Mouse (Mus musculus): ENCODE data around the gene Birc2.
"Not testable (repeated sequence)": the region's sequence is repeated elsewhere in the genome, so short reads cannot be mapped to it uniquely, and the experiment has no call there.

Birc2 gene

GRCm38 (mm10) chr9:7836905-7837805 is at the start of gene Birc2:
Birc2 (minus strand) TSS chr9:7837064.
- DNase-seq (ENCODE audit: low read depth, low spot score), result peak; percentile 99

- DNase-seq (ENCODE audit: low read depth, low spot score), result no peak
Observed at GRCm38 (mm10) chr9:7884346-7884745, 47.5 kb upstream of the Birc2 start.

- DNase-seq (ENCODE audit: low read depth, low spot score), result no peak
Observed at GRCm38 (mm10) chr9:7882304-7882865, 45.5 kb upstream of the Birc2 start.

- DNase-seq (ENCODE audit: low read depth, low spot score), result no peak
Observed at GRCm38 (mm10) chr9:7873511-7874211, 36.8 kb upstream of the Birc2 start.

- DNase-seq (ENCODE audit: low read depth, low spot score), result peak; percentile 33
Observed at GRCm38 (mm10) chr9:7872775-7873439, 36.0 kb upstream of the Birc2 start, which contains the start of gene Birc3. Birc3 (minus strand) TSS chr9:7873186.

GRCm38 (mm10) chr9:7872044-7872774 is 35.3 kb upstream of the Birc2 start:
- peak; percentile 40 for DNase-seq (ENCODE audit: low read depth, low spot score)

- DNase-seq (ENCODE audit: low read depth, low spot score), result no peak
Observed at GRCm38 (mm10) chr9:7871316-7872043, 34.6 kb upstream of the Birc2 start.

GRCm38 (mm10) chr9:7870556-7871315 is 33.9 kb upstream of the Birc2 start:
- no peak for DNase-seq (ENCODE audit: low read depth, low spot score)

GRCm38 (mm10) chr9:7868838-7869491 is 32.1 kb upstream of the Birc2 start:
- no peak for DNase-seq (ENCODE audit: low read depth, low spot score)

GRCm38 (mm10) chr9:7867981-7868380 is 31.1 kb upstream of the Birc2 start:
- DNase-seq (ENCODE audit: low read depth, low spot score), result no peak

GRCm38 (mm10) chr9:7866981-7867380 is 30.1 kb upstream of the Birc2 start:
- DNase-seq (ENCODE audit: low read depth, low spot score), result not testable (repeated sequence)

- no peak for DNase-seq (ENCODE audit: low read depth, low spot score)
Observed at GRCm38 (mm10) chr9:7860976-7861375, 24.1 kb upstream of the Birc2 start.

- DNase-seq (ENCODE audit: low read depth, low spot score), result no peak
Observed at GRCm38 (mm10) chr9:7855912-7856311, 19.0 kb upstream of the Birc2 start.

GRCm38 (mm10) chr9:7855374-7855773 is 18.5 kb upstream of the Birc2 start:
- peak; percentile 79 for DNase-seq (ENCODE audit: low read depth, low spot score)

GRCm38 (mm10) chr9:7854196-7854595 is 17.3 kb upstream of the Birc2 start:
- DNase-seq (ENCODE audit: low read depth, low spot score), result peak; percentile 74

GRCm38 (mm10) chr9:7852346-7853230 is 15.7 kb upstream of the Birc2 start:
- no peak for DNase-seq (ENCODE audit: low read depth, low spot score)

GRCm38 (mm10) chr9:7851841-7852240 is 15.0 kb upstream of the Birc2 start:
- DNase-seq (ENCODE audit: low read depth, low spot score), result no peak

GRCm38 (mm10) chr9:7848191-7848590 is 11.3 kb upstream of the Birc2 start:
- DNase-seq (ENCODE audit: low read depth, low spot score), result no peak

All from brain, adult 2 months (tissue).